Mouse (Mus musculus) E14TG2a.4 (cell line): ENCODE data around the gene Srgap1.

ENCODE experiments used
- CTCF ChIP-seq: conservative IDR thresholded peaks from 2 replicates; pipeline ENCODE4 v1.5.1; 2014; ENCODE audit warnings: low read length
- POU5F1 ChIP-seq: IDR thresholded peaks from 2 replicates; pipeline ENCODE4 v1.6.1; 2014; ENCODE audit warnings: low read length, borderline replicate concordance

DNA sequence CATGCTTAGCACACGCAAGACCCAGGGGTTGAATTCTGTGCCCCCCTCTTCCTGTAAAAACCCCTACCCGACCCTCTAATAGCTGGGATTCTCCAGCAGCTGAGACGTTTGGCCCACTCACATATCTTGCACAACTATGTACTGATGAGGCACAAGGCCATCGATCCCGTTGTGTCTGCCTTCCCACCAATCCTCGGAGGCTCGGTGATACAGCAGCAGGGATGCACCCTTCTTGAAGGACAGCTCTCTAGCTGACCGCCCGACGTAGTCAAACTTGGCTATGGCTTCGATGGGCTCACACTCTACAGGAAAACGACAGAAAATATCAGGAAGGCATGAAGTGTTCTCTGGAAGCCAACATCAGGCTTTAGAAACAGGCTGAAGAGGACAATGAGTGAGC lies 252.6 kb downstream of the Srgap1 start:
- TF ChIP-seq CTCF (no peak), POU5F1 (no peak)
